Mouse (Mus musculus): Measurements from ENCODE around the gene Large2. TPM values are rescaled to one million over a fixed set of nuclear protein-coding genes. Genes with fewer than 3 reads are reported as not detected.

Gene Large2
- total RNA-seq, 2 experiments from 2014 or later, result 2.7 TPM; not detected in 1

- DNase-seq (ENCODE audit: low spot score in 2 of 2), result no peak
Measured at GRCm38 (mm10) chr2:92391116-92391515, 16.4 kb upstream of the Large2 start.

- no peak for DNase-seq (ENCODE audit: low spot score in 2 of 2)
Measured at GRCm38 (mm10) chr2:92390206-92390930, 15.7 kb upstream of the Large2 start.

DNA sequence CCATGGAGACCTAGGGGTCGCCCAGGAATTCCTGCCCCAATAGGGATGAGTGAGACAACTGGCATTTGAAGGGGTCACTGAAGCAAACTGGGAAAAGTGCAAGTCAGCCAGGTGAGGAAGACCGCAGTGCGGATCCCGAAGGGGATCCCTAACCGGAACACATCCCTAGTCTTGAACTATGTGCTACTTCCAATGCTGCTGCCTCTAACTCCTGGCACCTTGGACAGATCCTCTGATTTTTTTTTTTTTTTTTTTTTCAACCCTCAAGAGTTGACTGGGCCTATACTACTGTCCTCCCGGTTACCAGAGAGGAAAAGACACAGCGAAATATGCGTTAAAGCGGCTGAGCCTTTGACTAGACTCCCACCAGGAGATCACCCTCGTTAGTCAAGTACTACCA lies 15.0 kb upstream of the Large2 start:
- no peak for DNase-seq (ENCODE audit: low spot score in 2 of 2)

GRCm38 (mm10) chr2:92388891-92389641 lies 14.4 kb upstream of the Large2 start:
- DNase-seq (ENCODE audit: low spot score in 2 of 2), result peak; percentile 64 to 73

- DNase-seq (ENCODE audit: low spot score in 2 of 2), result no peak
Measured at GRCm38 (mm10) chr2:92388081-92388517, 13.4 kb upstream of the Large2 start.

DNA sequence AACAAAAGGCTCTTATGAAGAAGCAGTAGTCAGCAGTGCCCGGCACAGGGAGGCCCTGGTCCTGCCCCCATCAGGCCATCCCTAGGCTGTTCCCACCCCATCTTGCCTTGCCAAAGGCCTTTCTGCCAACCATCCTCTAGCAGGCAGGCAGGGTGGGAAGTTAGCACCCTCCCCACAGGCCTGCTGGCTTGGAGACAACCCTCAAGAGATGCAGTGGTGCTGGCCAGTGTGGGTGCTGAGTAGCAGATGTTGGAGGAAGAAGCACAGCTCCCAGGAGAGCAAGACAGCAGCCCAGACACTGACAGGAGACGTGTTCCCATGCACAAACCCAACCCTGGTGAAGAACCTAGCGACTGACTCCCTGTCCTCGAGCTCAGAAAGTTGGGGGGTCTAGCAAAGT lies 13.0 kb upstream of the Large2 start:
- DNase-seq (ENCODE audit: low spot score in 2 of 2), result no peak

DNA sequence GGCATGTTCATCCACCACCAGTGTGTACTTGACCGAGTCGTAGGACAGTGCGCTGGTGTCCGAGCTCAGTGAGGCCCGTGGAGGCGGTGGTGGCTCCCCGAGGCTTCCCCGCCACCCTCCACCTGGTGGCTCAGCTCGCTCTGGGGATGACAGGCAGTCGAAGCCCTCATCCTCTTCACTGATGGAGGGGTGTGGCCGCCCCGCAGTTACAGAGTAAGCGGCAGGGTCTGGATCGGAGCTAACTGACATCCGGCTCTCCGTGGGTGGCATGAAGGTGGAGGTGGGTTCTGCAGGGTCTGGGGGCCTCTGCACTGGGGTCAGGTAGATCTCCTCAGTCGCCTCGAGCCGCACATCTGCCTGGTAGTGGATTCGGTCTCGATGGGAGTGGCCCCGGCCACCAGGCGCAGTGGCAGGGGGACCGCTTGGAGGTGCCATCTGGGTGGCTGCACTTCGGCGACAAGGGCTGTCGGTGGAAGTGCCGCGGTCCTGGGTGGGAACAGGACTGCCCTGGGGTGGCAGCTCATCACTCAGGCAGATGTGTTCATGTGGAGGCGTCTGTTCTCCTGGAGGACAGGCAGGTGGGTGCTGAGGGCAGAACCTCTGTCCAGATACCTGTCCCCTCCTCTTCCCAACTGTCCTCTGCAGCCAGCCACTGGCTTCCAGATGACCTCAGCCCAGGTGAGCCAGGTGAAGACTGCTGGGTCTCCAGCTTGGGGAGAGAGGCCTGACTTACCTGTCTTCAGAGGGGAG lies 12.3 kb upstream of the Large2 start:
- DNase-seq (ENCODE audit: low spot score in 2 of 2), result no peak

DNA sequence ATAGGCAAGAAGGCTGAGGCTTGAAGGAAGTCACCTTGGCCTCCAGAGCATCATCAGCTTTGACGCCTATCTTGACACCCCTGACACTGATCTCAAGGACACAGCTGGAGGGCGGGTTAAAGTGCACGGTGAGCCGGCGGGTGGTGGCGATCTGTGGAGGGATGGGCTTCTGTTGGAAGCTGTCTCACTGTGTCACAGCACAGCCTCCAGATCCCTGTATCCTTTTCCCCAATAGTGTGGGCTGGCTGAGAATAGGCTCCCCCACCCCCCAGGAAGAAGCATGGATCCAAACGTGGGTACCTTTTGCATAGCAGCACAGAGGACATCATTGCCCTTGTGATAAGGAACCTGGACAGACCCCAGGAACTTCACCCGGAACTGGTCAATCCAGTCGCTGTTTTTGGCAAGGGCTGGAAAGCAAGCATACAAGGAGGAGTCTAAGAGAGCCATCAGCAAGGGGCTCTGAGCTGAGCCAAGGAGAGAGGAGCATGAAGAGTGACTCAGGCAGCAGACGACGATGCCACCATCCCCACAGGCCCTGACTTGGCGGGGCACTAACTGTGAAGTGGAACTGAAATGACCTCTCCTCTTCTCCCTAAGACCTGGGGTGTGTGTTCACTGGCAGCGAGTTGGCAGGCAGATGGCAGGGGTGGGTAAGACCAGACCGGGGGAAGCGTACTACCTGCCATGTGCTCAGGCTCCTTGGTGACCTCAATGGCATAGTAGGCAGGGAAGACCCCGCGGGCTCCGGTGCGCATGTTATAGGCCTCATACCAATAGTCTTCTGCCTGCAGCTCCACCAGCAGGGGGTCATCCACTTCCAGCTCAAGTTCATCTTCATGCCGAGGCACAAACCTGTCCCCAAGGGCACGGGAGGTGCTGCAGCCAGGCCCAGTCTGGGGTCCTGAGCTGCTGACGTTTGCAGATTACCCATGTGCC lies 10.7 kb upstream of the Large2 start:
- no peak for DNase-seq (ENCODE audit: low spot score in 2 of 2)

DNA sequence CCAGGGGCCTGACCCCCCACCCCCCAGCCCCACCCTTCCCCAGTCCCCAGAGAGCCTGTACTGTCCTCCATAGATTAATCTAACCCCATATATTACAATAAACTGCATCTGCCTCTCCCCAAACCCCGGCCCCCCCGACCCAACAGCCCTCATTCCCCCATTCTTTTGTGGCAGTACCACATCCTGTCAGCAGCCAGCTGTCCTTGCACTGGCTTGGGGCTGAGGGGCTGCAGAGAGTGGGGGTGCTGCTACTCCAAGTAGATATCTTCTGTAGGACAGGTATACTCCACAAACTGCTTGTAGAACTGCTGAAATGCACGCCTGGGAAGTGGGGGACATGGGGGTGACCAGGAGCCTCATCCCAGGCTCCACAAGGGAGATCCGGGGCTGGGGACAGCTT lies 9.4 kb upstream of the Large2 start:
- no peak for DNase-seq (ENCODE audit: low spot score in 2 of 2)

DNA sequence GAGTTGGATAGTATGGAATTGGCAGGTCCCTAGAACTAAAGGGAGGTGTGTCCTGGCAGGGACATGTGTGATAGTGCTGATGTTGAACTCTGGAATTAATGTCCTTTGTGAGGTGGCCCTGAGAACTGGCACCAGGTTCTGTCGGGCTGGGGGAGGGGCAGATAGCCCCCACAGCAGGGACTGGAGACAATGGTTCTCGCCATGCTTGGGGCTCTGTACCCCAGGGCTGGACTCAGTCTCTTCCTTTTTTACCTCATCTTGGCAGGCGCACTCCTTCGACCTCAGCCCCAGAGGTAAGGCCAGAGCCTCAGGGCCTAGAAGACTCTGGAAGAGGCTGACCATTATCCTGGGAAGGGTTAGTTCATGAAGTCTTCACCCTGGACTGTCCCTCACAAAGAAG lies 8.1 kb upstream of the Large2 start:
- DNase-seq (ENCODE audit: low spot score in 2 of 2), result no peak

DNA sequence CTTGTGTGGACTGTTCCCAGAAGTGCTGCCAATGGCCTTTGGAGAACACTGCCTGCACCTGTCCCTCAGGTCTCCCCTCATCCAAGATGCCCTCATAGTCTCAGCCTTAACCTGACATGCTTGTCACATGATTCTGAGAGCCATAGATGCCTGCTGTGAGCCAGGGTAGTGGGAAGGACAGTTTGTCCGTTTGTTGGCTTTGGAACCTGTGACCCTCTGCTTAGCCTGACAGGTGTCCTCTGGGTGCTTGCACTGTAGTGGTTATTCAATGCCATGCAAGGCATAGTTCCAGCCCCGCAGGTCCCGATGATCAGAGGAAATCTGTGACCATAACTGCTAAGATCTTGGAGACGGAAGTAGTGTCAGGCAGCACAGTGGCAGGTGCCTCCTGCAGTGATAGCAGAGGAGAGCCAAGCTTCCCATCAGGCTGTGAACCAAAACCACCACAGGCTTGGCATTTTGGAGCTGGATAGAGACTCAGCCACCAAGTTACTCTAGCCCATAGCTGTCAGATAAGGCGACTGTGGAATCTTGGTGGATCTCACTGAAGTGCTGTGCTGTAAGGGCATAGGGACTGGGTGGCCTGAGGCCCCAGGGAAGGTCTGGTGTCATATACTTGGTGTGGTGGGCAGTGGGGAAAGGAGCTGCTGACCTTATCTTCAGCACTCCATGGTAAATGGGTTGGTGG lies 7.4 kb upstream of the Large2 start, which contains the start of gene 1700029I15Rik:
Gene 1700029I15Rik, plus strand, starts transcription at position 638 of the 688 bp plus-strand sequence.
- DNase-seq (ENCODE audit: low spot score in 2 of 2), result no peak

DNA sequence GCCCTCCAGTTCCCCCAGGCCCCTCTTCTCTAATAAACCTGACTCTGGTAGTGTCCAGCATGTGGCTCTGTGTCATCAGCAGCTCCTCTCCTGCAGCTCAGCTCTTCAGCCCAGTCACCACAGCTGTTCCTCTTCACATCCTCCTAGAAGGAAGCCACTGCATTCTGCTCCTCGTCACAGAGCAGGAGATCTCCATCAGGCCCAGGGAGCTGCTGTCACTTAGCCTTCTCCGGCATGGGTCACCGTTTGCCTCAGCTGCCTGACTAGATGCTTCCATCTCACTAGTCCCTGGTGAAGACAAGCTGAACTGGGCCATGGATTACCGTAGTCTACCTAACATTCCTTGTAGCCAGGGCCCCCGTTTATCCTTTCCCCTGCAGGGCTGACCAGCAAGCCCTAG lies 6.5 kb upstream of the Large2 start:
- DNase-seq (ENCODE audit: low spot score in 2 of 2), result no peak

- DNase-seq (ENCODE audit: low spot score in 2 of 2), result no peak
Measured at GRCm38 (mm10) chr2:92380495-92381050, 5.9 kb upstream of the Large2 start.

GRCm38 (mm10) chr2:92379783-92380494 lies 5.3 kb upstream of the Large2 start:
- no peak for DNase-seq (ENCODE audit: low spot score in 2 of 2)

- no peak for DNase-seq (ENCODE audit: low spot score in 2 of 2)
Measured at GRCm38 (mm10) chr2:92377320-92377719, 2.7 kb upstream of the Large2 start.

DNA sequence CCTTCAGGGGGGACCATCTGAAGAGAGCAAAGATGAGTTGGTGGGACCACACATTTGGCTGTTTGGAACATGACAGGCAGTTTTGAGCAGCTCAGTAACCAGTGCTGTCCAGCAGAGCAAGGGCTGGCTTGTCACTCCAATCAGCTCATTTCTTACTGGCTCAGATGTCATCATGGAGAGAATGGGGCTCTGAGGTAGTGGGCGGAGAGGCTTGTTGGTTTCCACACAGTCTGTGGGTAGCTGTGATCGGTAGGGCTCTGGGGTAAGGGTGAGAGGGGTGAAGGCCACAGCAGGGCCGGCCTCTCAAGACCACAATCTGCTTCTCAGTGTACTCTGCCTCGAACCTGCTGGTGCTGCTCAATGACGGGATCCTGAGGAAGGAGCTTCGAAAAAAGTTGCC lies 1.6 kb upstream of the Large2 start:
- DNase-seq (ENCODE audit: low spot score in 2 of 2), result no peak

GRCm38 (mm10) chr2:92375788-92376187 lies 1.1 kb upstream of the Large2 start:
- DNase-seq (ENCODE audit: low spot score in 2 of 2), result no peak

DNA sequence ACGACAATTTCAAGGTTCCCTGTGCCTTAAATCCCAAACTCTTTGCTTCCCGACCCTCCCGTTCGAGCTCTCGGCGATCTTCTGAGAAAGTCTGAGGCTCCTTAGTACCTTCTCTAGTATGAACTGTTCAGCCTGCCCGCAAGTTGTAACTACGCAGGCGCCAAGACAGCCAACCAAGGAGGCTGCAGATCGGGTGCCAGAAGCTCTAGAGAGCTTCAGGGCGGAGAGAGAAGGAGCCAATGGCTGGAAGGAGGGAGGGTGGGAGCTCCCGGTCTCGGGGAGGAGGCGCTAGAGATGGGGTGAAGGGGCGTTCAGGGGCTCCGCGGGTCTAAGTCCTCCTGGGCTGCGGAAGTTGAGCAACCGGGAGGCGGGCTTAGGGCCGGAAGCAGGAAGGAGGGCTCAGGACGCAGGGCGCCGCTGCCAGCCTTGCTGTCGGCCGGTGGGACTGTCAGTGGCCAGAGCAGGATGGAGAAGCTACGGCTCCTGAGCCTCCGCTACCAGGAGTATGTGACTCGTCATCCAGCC lies 492 bp upstream of the Large2 start:
- DNase-seq (ENCODE audit: low spot score in 2 of 2), result peak; percentile 87 to 90

GRCm38 (mm10) chr2:92373437-92373813 lies 1.2 kb downstream of the Large2 start:
- no peak for DNase-seq (ENCODE audit: low spot score in 2 of 2)
